Mouse (Mus musculus): ENCODE measurements around the gene Gm45233. TPM values are rescaled to one million over a fixed set of nuclear protein-coding genes. Genes with fewer than 3 reads are reported as not detected.

Gm45233 gene
- total RNA-seq, 2 experiments from 2014 or later = 0.93 to 1.1 TPM

DNA sequence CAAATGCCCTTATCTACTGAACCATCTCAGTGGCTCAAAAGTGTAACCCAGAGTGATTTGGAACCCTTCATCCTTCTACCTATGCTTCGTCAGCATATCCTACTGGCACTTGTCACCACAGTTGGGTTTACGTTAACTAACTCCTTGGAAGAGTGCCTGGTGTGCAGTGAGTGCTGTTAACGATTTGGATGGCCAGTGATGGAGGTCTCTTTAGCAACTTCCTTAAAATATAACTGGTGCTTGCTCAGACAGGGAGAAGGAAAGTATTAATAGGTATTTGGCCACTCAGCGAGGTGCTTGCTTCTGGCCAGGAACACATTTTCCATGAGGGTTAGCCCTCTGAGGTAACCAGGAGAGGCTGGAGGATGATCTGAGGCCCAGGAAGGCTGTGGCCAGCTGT lies 3.9 kb downstream of the Gm45233 start:
- DNase-seq (ENCODE audit: low spot score in 2 of 2) = no peak

DNA sequence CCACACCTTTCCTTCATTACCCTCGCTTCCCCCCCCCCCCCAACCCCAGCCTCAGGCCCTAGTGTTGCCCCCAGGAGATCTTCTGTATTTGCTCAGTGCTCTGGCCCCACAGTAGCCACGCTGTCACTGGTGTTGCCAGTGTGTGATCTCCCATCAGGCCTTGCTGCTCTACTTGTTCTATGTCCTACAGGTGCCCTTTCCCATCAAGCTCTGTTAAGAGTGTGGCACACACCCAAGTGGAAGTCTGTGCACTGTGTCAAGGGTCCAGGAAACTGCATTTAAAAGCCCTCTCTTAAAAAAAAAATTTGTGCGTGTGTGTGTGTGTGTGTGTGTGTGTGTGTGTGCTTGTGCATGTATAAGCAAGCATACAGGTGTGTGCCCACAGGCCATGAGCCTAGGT lies 4.3 kb downstream of the Gm45233 start:
- no peak for DNase-seq (ENCODE audit: low spot score in 2 of 2)

DNA sequence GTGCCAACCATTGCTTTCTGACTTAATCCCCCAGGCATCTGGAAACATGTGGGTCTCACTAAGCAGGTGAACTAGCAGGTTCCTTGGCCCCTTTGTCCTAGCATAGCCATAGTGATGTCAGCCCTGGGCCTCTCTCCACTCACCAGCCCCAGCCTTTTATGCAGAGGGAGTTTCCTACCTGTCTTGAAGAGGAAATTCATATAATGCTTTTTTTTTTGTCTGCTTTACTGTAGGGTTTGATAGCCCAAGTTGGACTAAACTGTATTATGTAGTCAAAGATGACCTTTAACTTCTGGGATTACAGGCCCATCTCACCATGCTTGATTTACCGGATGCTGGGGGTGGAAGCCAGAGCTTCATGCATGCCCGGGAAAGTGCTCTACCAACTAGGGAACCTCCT lies 5.9 kb downstream of the Gm45233 start:
- DNase-seq (ENCODE audit: low spot score in 2 of 2) = no peak

GRCm38 (mm10) chr7:43451726-43452125 lies 7.8 kb downstream of the Gm45233 start:
- DNase-seq (ENCODE audit: low spot score in 2 of 2) = no peak

DNA sequence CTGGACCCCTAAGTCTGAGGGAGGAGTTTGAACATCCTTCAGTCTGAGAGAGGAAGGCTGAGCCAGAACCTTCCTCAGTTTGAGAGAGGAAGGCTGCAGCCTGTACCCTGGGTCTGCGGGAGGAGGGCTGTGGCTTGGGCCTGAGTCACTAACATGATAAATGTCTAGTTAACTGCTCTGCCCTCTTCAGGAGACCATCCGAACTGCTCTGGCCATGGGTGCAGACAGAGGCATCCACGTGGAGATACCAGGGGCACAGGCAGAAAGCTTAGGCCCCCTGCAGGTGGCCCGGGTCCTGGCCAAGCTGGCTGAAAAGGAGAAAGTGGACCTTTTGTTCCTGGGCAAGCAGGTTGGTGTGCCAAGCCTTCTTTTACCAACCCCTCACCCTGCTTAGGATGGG lies 8.7 kb downstream of the Gm45233 start:
- no peak for DNase-seq (ENCODE audit: low spot score in 2 of 2)

- DNase-seq (ENCODE audit: low spot score in 2 of 2) = no peak
Measured at GRCm38 (mm10) chr7:43453599-43454355, 9.8 kb downstream of the Gm45233 start.

DNA sequence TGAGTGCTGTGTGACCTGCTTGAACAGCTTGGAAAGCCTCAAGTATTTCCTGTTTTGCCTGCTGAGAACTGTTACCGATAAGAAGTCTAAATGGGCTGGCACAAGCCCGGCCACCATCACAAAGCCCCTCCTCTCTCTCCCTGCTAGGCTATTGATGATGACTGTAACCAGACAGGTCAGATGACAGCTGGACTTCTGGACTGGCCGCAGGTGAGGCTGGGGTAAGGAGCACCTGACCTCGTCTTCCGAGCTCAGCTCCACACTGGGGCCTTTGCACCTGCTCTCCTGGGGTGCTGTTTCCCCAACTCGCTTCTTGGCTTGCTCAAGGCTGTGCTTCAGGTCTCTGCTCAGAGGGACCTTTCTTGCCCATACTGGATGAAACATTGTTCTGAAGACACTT lies 10.4 kb downstream of the Gm45233 start:
- DNase-seq (ENCODE audit: low spot score in 2 of 2) = no peak

DNA sequence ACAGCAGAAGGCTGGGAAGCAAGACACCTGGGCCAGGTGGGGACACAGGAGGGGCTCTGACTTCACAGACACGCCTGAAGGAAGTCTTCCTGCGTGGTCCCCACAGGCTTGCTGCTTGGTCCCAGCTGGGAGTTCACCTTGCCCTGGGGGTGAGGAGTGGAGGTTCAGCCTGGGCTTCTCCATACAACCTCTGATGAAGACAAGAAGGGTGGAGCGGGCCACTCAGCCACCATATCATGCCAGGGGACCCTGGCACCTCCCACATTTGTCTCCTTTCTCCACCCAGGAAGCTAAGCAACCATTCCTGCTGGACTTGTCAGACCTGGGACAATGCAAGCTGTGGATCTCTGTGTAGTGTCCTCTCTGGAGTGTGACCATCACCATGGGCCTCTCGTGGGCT lies 18.9 kb downstream of the Gm45233 start, which contains the start of gene Vsig10l:
TSS of gene Vsig10l (plus strand) at position 301 of the 400 bp plus-strand sequence.
- DNase-seq (ENCODE audit: low spot score in 2 of 2) = no peak

GRCm38 (mm10) chr7:43463976-43464375 lies 20.0 kb downstream of the Gm45233 start:
- no peak for DNase-seq (ENCODE audit: low spot score in 2 of 2)

DNA sequence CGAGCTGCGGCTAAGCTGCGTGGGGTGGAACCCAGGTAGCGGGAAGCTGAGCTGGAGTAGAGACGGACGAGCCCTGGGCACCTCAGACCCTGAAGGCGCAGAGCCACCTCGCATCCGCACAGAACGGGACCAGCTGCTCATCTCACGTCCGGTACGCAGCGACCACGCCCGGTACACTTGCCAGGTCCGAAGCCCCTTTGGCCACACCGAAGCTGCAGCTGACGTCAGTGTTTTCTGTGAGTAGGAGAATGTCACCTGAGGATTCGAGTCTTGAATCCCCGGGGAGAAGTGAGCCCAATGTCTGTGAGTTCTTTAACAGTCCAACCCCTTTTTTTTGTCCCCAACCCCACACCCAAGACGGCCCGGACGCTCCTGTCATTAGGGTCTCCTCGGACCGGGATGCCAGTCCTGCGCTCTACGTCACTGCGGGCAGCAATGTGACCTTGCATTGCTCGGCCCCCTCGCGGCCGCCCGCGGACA lies 21.0 kb downstream of the Gm45233 start:
- no peak for DNase-seq (ENCODE audit: low spot score in 2 of 2)

DNA sequence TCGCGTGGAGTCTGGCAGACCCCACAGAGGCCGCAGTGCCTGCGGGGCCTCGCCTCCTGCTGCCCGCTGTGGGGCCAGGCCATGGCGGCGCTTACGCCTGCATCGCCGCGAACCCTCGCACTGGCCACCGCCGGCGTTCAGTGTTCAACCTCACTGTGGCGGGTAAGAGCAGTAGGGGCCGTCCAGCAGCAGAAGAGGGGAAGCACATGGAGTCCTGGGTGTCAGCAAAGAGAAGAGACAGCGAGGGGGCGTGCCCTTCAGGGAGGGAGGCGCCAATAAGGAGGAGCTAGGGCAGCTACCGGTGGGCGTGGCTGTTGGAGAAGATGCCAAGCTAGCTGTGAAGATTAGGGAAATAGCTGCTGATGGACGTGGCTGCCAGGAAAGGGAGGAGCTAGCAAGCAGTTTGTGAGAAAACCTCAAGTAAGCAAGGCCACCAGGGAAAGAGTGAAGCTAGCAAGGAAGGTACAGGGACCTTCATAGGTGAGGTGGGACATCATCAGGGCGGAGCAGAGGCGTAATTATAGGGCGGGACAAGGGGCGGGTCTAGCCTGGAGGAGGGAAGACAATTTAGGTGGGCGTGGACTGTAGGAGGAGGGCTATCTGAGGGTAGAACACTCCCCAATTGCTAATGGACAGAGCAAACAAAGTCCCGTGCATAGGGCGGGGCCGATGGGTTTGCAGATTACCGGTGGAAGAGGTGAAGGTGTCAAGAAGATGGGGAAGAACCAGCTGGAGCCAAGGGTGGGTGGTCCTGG lies 21.6 kb downstream of the Gm45233 start:
- DNase-seq (ENCODE audit: low spot score in 2 of 2) = peak; percentile 77 to 81

DNA sequence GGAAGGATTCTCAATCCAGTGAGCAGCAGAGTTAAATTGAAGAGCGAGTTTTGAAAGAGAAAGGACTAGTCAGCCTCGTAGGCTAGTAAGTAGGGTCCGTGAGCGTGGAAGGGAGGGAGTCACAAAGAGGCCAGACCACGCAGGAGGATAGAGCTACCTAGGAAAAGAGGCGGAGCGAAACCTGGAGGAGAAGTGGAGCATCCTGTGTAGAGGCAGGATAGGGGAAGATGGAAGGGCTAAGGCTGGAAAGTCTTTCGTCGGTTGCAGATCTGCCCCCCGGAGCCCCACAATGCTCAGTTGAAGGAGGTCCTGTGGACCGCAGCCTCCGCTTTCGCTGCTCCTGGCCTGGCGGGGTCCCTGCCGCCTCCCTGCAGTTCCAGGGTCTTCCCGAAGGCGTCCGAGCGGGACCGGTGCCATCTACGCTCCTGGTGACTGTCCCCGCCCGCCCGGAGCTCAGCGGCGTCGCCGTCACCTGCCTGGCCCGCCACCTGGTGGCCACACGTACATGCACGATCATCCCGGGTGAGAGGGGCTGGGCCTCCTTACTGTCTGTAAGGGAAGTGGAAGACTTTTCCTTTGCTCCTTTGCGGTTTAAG lies 22.3 kb downstream of the Gm45233 start:
- DNase-seq (ENCODE audit: low spot score in 2 of 2) = peak; percentile 67 to 74

GRCm38 (mm10) chr7:43470373-43470772 lies 26.4 kb downstream of the Gm45233 start:
- DNase-seq (ENCODE audit: low spot score in 2 of 2) = no peak

- DNase-seq (ENCODE audit: low spot score in 2 of 2) = no peak
Measured at GRCm38 (mm10) chr7:43475706-43476105, 31.8 kb downstream of the Gm45233 start.

DNA sequence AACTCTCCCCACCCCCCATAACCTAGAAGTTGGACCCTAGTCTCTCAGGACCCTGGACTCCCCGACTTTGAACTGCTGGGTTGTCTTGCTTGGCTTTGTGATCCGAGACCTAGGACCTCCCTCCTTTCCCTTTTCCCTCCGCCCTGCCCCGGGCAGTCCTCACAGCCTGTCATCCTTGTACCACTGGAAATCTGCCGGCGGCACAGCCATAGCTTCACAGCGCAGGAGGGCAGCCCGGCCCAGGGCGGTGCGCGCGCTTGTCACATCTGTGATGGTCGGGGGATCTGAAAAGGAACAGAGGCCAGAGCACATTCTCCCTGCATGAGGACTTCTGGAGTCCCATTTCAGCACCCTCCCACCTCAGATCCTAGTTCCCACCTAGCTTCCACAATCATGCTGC lies 32.4 kb downstream of the Gm45233 start:
- DNase-seq (ENCODE audit: low spot score in 2 of 2) = no peak

GRCm38 (mm10) chr7:43481191-43481590 lies 37.3 kb downstream of the Gm45233 start:
- DNase-seq (ENCODE audit: low spot score in 2 of 2) = no peak

DNA sequence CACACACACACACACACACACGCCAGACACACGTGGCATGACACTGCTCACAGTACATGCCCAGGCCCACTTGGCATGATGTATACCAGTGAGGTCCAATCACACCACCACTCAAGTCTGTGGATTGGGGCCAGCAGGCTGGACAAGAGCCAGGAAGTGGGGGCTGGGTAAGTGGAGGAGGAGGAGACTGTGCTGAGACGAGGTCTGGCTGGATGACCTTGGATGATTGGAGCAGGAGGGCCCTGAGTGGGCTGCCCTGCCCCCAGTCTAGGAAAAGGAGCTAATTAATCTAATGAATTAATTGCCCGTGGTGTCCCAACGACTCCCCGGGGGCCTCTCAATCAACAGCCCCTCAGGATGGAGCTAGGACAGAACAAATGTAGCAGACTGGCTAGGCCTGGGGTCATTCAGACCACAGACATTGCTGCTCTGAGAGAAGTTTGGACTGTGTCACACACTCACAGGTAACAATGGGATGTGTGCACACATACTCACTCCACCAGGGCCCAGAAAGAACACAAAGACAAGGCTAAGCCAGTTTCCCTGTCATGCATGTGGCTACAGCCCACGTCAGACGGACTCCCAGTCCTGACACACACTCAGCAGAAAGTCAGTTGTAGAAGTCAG lies 38.3 kb downstream of the Gm45233 start:
- DNase-seq (ENCODE audit: low spot score in 2 of 2) = no peak

GRCm38 (mm10) chr7:43483236-43483635 lies 39.3 kb downstream of the Gm45233 start:
- DNase-seq (ENCODE audit: low spot score in 2 of 2) = no peak

DNA sequence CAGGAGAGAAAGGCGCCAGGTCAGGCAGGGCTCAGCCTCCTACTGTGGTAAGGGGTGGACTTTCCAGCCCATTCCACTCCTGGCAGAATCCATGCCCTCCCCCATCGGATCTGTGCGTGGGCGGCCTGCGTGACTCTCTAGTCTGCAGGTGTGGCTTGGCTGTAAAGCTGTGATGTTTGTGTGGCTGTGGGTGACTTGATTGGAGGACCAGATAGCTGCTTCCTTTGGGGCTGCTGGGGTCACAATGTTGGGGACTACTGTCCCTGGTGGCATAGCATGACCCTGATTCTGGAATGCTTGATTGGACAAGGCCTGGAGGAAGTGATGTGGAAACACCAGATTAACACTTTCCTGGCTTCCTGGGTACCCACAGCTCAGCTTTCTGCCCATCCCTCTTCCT lies 44.7 kb downstream of the Gm45233 start:
- DNase-seq (ENCODE audit: low spot score in 2 of 2) = no peak

DNA sequence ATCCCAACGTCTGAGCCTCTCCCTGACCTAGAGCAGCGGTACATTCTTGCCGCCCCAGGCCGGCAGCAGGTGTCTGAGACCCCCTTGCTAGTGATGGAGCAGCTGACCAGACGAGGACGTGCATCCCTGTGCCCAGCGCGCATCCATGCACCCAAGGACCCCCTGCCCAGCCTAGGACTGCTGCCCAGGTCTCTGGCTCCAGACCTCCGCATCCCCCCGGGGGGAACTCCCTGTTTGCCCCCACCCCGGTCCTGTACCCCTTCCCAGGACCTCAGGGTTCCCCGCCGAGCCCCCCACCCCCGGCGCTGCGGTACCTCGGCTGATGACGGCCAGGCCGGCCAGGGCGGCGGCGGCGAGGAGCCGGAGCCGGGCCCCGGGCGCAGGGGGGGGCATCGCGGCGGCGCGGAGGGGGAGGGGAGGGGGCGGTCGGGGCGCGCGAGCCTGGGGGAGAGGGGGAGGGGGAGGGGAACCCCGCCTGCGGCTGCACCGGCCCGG lies 45.8 kb downstream of the Gm45233 start, which contains the start of gene Iglon5:
TSS of gene Iglon5 (minus strand) at position 445 of the 495 bp plus-strand sequence.
- peak in 1 of 2 experiments; percentile 39 for DNase-seq (ENCODE audit: low spot score in 2 of 2)

DNA sequence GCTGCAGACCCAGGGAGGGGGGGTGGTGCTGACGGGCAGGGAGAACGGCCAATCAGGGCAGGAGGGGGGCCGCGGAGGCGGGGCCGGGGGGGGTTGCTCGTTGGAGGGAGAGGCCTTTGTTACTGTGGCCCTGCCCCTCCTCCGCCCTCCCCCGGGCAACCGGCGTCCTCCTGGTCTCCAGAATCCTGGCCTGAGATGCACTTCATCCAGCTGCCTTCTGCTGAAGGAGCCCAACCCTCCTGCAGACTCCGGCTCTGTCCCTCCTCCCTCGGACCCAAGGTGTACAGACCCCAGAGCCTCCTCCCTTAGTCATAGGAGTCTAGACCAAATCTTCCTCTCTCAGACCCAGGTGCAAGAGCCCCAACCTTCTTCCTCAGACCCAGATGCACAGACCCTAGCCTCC lies 46.3 kb downstream of the Gm45233 start:
- peak; percentile 75 to 76 for DNase-seq (ENCODE audit: low spot score in 2 of 2)
